Mouse (Mus musculus) cortical plate, adult 2 months (tissue): Measurements from ENCODE around the gene Nemp1. TPM values are rescaled to one million over a fixed set of nuclear protein-coding genes. Genes with fewer than 3 reads are reported as not detected.
A peak's percentile ranks its signal among the peaks of the same experiment; 100 is the strongest.

Experiments used
- H3K27ac ChIP-seq: fragments of 200-500 bp; 2 replicates; pipeline ENCODE4 v1.5.1; 2012; ENCODE audit warnings: low read length, control low read depth, inconsistent platforms; ENCODE audit not compliant: insufficient read depth
- H3K4me1 ChIP-seq: fragments of 200-500 bp; 2 replicates; pipeline ENCODE4 v1.6.1; 2011; ENCODE audit warnings: low read length; ENCODE audit not compliant: control insufficient read depth, insufficient read depth
- H3K4me3 ChIP-seq: fragments of 200-500 bp; 2 replicates; pipeline ENCODE4 v1.5.1; 2011; ENCODE audit warnings: mild to moderate bottlenecking, low read length, control low read depth; ENCODE audit not compliant: insufficient read depth
- CTCF ChIP-seq: fragments of 200-500 bp; IDR thresholded peaks from 2 replicates; pipeline ENCODE4 v1.5.1; 2011; ENCODE audit warnings: mild to moderate bottlenecking, control low read depth, low read length; ENCODE audit not compliant: insufficient read depth; ENCODE audit errors: extremely low read depth
- POLR2A ChIP-seq: fragments of 200-500 bp; IDR thresholded peaks from 2 replicates; pipeline ENCODE4 v1.6.1; 2011; ENCODE audit warnings: mild to moderate bottlenecking, low read length, control low read depth; ENCODE audit not compliant: insufficient read depth; ENCODE audit errors: extremely low read depth
- polyA plus RNA-seq: library from polyadenylated mRNA; depleted of rRNA; stranded (reverse); fragments of >200 nt; gene quantifications from 2 replicates; pipeline ENCODE4 v1.2.3, GENCODE M21; 2012

Nemp1 gene
- polyA plus RNA-seq, 1 experiment, result 3.8 TPM

DNA sequence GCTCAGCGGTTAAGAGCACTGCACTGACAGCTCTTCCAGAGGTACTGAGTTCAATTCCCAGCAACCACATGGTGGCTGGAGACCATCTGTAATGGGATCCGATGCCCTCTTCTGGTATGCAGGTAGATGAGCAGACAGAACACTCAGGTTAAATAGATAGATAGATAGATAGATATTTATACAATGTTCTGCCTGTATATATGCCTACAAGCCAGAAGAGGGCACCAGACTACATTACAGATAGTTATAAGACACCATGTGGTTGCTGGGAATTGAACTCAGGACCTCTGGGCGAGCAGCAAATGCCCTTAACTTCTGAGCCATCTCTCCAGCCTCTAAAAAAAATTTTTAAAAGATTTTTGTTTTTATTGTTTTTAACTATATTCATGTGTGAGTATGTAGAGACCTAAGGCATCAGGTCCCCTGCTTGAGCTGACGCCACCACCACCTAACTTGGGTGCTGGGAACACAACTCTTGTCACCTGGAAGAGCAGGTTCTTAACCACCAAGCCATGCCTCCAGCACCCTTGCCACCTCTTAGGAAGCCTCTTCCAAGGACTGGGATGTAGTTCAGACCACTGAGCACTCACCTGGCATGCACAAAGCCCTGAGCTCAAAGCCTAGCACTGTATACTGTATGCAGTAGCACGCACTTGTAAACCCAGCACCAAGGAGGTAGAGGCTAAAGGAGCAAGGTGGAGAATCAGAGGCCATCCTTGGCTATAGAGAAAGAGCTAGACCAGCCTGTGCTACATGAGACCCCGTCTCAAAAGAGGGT is 43.1 kb upstream of the Nemp1 start:
- H3K4me3 ChIP-seq, result no peak overlapping the region
- H3K4me1 ChIP-seq, result no peaks in the 10 kb centered on the region
- TF ChIP-seq CTCF (no peak), POLR2A (no peak)
- no peak overlapping the region for H3K27ac ChIP-seq

DNA sequence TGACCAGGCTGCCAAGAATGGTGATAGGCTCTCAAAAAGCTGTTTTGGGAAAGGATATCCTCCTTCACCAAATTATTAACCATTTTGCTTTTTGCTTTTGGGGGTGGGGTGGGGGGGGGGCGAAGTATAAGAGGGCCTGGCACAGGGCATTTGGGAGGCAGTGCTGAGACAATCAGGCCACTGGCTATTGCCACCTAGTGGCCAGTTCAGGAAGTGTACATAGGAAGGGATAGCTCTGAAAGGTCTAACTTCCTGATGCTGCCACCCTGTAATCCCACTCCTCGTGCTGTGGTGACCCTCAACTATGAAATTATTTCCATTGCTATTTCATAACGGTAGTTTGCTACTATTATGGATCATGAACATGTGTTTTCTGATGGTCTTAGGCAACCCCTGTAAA is 40.3 kb upstream of the Nemp1 start:
- Histone ChIP-seq H3K27ac (no peak overlapping the region), H3K4me3 (no peak overlapping the region), H3K4me1 (no peaks in the 10 kb centered on the region)
- TF ChIP-seq CTCF, result peak; percentile 51
- no peak for TF ChIP-seq POLR2A

GRCm38 (mm10) chr10:127631261-127632214 is 35.2 kb upstream of the Nemp1 start:
- H3K27ac ChIP-seq, result no peak overlapping the region
- no peak overlapping the region for H3K4me3 ChIP-seq

DNA sequence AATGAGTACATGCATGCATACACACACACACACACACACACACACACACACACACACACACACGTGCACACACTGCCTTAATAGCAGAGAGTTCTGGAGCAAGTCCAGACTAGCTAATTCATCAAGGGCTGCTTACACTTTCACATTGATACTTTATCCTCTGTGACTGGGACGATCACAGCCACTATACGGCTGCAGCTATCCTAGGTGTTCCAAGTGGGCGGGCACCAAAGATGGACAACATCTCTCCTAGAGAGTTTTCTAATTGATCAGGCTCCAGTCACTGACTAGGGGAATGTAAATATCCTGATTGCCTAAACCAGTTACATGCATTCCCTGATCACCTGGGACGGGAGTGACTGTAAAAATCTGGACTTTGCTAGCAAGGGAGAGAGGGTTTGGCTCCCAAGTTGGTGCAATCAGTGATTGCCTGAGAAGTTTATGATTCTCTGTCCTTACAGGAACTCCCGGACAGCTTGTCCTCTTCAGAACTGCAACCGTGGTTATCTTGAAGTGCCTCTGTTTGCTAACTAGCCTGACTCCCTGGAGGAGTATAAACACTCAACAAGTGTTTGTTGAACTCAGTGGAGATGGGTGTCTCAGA is 33.9 kb upstream of the Nemp1 start:
- Histone ChIP-seq H3K4me3 (no peak overlapping the region), H3K27ac (no peak overlapping the region), H3K4me1 (no peaks in the 10 kb centered on the region)
- TF ChIP-seq POLR2A (no peak), CTCF (no peak)

More at GRCm38 (mm10) chr10:127631261-127632214, 35.2 kb upstream of the Nemp1 start:
- no peaks in the 10 kb centered on the region for H3K4me1 ChIP-seq
- TF ChIP-seq POLR2A, result no peak
- no peak for TF ChIP-seq CTCF

DNA sequence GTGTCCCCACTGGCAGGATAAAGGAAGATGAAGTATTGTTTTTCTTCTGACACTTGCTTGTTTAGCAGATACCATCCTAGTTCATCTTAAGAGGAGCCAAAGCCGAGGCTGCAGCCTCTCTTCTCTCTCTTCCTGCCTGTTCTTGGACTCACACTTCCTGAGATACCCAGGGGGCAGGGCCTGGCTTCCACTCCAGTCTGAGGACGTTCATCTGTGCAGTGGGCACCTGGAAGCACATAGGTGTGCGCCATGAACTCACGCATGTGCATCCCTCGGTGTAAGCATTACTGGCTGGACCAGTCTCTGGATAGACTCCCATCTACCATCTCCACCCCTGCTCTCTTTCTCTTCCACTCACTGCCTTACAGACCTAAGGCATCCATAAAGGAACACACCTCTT is 26.3 kb upstream of the Nemp1 start:
- no peak overlapping the region for H3K27ac ChIP-seq
- H3K4me3 ChIP-seq, result no peak overlapping the region
- H3K4me1 ChIP-seq, result no peaks in the 10 kb centered on the region
- no peak for TF ChIP-seq CTCF
- no peak for TF ChIP-seq POLR2A

DNA sequence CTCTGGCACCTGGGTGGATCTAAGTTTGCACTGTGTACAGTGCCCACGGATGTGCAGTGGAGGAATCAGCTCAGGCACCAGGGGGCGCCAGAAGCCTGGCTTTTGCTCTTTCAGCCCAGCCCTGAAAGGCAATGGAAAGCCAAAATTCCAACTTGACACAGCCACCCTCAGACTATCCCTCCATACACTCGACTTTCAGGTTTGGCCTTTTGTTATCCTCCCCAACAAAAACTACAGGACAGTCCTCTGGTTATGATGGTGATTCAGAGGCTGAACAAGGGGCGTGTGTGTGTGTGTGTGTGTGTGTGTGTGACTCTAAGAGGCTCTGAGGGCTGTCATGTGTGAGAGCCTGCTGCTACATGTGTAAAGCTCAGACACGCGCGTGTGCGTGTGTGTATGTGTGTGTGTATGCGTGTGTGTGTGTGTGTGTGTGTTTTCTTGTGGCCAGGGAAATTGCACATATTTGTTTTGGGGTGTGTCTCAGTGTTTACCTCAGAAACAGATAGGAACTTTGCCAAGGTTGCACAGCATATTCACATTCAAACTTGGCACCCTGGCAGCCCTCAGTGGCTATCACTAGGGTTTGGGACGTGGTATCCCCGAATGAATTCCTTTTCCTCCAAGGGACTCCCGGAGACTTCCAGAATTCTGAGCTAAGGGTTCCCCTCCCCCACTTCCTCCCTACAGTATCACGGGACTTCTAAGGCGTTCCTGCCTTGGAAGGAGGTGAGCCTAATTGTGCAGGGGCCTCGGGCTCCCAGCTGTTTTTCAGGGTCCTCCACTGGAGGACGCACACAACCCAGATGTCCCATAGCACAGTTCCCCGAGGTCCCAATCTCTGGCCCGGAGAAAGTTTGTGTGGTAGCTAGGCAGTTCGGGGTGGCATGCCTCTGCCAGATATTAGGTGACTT is 24.6 kb upstream of the Nemp1 start:
- peak overlapping the region; percentile 91 for H3K27ac ChIP-seq
- H3K4me3 ChIP-seq, result peak overlapping the region; percentile 48
- TF ChIP-seq CTCF, result peak; percentile 92
- TF ChIP-seq POLR2A, result no peak
- H3K4me1 ChIP-seq, result no peaks in the 10 kb centered on the region

GRCm38 (mm10) chr10:127642772-127643552 is 23.7 kb upstream of the Nemp1 start, which contains the start of gene Stat6:
TSS of gene Stat6 (plus strand) at chr10:127642986.
- no peak for TF ChIP-seq CTCF
- peak; percentile 41; the same call in 1 of the 2 replicates for TF ChIP-seq POLR2A

More at GRCm38 (mm10) chr10:127642772-127643552, 23.7 kb upstream of the Nemp1 start, which contains the start of gene Stat6:
- Histone ChIP-seq H3K27ac (peak within 1 kb of the TSS; percentile 91), H3K4me3 (peak within 1 kb of the TSS; percentile 48), H3K4me1 (no peaks in the 10 kb centered on the region)
